Mouse (Mus musculus): ENCODE data around the gene Nnat. TPM values are rescaled to one million over a fixed set of nuclear protein-coding genes. Genes with fewer than 3 reads are reported as not detected.

Nnat gene
- 10 to 100 TPM; 11.3 to 14.3 TPM for total RNA-seq (2021)
- long read RNA-seq, experiment 1, partial matches to known transcripts: 0 of 7 reads
- long read RNA-seq, experiment 1, other reads (novel, unspliced or antisense): 4 of 7 reads
- long read RNA-seq, experiment 2, partial matches to known transcripts: 0 of 7 reads
- long read RNA-seq, experiment 2, other reads (novel, unspliced or antisense): 3 of 7 reads

DNA sequence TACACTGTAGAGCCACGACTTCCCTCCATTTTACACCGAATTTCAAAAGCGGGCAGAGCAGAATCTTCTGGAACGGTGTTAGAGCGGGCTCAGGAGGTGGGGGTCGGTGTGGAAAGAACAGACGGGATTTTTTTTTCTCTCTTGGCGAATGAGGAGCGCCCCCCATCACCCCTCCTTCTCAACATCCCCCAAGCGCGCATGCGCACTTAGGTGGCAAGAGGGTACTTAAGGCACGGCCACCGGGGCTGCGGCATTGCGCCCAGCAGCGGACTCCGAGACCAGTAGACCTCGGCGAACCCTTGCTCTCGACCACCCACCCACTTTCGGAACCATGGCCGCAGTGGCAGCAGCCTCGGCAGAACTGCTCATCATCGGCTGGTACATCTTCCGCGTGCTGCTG lies at the start of gene Nnat:
TSS of gene Nnat (plus strand) at position 221 of the 400 bp plus-strand sequence.
- no peak for DNase-seq

DNA sequence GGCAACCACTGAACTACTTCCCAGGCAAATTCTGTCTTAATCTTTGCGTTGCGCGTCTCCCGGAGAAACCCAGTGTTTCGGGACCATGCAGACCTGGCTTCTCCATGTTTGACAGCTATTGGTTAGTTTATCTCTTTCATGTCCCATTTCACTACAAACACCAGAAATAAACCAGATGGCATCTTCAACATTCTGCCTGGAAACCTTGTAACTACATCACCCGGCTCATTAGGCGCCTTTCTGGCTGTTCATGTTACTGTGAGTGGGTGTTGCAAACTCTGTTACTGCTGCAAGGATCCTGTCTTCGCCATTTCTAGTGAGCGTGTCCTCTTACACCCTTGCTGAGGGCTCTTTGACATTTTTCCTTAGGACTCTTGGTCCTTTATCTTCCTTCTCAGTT lies 47.0 kb upstream of the Nnat start:
- no peak for DNase-seq

DNA sequence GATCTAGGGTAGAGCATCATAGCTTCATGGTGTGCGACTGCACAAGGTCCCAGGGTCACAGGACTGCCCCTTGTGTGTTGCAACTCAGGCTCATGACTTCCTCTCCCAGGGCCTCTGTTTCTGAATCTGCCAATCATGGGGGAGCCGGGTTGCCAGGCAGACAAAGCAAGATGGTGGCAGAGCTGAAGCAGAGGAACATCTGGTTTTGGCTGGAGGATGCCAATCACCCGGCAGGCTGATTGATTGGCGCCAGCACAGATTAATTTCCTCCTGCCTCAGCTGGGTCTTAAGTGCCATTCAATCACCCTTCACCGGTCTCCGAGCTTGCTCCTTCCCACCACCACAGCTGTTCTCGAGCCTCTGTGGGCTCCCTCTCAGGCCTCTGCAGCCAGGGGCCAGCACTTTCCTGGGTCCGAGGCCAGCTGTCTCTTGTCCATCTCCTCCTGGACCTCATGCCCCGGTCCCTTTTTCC lies 46.1 kb upstream of the Nnat start:
- no peak for DNase-seq

DNA sequence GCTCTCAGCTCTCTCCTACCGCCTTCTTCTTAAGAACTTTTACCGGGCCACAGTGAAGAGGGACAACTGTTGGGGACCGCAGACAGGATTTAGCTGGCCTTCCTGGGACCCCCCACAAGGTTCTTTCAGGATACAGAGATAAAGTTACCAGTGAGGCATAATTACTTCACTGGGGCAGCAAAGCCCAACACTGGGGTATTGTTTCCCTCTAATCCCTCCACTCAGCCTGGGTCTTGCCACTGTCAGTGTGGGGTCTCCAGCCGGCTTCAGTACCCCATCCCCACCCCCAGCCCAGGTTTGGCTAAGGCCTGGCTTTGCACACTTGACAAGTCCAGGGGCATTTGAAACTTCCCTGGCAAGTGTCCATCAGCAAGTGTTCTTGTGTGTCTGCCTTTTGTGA lies 45.5 kb upstream of the Nnat start:
- DNase-seq: no peak

DNA sequence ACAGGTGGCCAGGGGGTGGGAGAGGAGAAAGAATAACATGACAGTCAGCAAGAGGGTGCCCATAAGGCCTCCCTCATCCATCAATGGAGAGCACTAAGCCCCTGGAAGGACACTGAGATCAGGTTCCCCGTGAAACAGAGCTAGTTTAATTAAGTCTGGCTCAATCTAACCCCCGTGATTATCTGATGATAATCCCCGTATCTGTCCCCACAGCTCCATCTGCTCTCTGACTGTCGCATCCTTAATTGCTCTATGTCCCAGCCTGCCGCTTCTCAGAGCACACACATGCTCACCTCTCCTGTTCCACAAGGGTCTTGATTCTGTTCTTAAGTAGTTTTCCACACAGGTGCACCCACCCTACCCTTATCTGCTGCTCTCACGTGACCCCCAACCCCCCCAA lies 42.4 kb upstream of the Nnat start:
- DNase-seq: no peak

DNA sequence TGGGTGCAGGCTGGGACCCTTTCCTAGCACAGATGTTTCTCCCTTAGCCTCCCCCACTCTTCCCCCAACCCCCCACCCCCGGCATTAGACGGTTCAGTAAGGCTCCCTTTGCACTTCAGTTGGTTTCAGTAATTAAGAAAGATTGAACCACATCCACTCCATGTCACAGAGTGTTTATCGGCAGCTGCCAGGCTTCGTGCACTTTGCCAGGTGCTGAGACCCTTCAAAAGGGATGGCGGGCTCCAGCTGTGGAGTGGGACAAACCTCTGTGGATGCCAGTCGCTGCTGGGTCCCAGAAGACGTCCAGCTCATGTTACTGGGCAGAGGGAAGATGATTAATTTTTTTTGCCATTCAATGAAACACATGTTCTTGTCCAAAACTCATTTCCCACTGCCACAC lies 41.4 kb upstream of the Nnat start:
- DNase-seq: no peak

DNA sequence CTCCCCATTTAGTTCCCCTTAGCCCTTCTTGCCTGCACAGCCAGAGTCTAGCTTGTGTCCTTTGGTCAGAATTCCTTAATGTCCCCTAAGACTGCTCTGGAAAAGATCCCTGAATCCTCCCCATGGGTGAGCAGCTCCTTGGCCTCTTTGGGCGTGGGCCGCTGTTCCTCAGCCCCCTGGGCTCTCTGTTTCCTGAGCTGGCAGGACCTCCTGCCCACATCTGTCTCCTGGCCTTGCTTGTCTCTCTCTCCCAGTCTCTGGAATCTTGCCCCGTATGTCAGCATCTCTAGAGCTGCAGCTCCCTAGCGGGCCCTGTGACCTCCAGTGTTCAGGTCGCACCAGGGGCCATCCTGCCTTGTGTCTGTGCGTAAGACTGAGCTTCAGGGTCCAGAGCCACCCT lies 40.4 kb upstream of the Nnat start:
- no peak for DNase-seq

DNA sequence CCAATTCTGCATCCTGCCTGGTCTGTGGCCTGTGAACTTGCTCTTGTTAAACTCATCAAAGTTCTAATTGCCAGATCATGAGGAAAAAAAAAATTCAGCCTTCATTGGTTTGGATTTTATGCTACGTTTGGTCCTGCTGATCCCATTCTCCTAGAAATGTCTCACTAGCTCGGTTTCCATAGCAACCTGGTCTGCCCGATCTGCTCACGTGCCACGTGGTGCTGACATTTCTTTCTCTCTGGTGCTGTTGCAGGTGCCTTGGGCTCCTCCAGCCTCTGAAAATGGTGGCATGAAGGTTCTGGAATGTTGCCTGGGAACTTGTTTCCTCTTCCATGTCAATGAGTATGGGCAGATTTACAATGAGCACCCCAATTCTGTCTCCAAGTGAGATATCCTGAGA lies 39.4 kb upstream of the Nnat start:
- DNase-seq: no peak

DNA sequence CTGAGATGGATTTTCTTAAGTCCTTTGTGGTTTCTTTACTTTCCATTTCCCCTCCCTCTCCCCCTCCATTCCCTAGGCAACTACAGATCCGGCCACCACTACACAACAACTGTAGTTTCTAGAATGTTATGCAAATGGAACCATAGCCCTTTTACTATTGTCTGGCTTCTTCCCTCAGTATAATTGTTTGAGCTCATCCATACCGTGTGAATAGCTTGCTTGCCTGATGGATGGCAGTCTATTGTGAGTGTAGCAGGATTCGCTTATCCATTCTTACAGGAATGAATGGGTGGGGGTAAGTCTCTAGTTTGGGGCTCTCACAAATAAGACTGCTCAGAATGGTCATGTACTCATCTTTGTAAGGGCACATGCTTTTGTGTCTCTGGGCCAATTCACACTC lies 37.3 kb upstream of the Nnat start:
- DNase-seq: no peak

DNA sequence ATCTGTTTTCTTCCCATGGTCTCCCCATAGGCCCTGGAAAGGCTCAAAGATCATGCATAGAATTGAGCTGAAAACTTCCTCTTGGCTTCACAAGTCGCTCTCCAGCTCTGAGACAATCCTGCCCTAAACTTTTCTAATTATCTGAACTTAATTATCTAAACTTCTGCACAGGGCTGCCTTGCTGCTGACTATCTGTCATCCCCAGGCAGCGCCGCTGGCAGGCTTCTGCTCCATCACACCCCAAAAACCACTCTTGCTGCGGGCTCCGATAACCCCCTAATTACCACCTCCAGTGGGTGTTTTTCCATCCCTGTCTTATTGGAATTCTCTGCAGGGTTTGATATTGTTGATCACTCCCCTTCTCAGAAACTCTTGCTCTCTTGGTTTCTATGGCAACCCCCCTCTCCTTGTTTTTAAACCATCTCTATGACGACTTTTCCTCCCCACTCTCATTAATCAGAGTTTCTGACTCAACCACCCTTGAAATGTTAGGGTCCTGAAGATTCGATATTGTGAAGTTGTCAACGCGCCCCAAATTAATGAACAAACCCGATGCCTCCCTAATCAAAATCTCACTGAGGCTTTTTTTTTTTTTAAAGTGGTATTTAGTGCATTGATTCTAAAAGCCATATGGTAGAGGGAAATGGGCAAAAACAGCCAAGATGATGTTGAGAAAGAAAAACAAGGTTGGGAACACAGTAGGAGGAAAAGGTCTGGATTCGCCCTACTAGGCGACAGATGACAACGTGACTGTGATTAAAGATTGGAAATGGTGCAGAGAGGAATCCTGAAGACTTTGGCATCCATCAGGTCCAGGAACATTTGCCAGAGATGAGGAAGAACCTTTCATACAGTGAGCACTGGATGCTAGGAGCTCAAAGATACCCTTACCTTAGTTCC lies 29.6 kb upstream of the Nnat start:
- no peak for DNase-seq

DNA sequence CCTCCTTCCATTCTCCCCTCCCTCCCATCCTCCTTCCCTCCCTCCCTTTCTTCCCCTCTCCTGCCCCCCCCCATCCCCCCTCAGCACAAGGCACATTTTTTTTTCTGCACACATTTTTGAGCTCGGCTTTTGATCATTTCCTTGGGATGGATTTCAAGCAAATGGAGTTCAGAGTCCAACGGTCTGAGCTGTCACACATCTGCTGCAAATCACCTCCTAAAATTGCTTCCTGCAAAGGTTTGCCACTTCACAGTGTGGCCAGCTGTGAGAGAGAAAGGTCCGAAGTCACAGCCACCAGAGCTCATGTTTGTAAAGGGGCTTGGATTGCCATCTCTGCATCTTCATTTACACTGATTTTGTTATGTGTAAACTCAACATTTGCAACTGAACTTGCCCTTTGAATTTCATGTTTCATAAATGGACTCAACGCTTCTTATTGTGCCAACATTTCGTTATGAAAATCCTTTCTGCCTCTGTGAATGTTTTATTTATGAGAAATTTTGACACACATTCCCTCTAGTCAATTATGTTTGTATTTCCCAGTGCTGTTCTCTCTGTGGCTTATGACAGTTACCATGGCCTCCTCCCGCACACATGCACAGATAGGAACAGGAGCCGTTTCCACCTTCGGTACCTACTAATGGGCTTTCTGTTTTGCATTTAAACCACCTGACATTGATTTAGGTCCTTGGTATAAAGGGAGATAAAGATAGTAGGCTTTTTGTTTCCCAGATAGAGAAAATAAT lies 28.0 kb upstream of the Nnat start:
- no peak for DNase-seq

DNA sequence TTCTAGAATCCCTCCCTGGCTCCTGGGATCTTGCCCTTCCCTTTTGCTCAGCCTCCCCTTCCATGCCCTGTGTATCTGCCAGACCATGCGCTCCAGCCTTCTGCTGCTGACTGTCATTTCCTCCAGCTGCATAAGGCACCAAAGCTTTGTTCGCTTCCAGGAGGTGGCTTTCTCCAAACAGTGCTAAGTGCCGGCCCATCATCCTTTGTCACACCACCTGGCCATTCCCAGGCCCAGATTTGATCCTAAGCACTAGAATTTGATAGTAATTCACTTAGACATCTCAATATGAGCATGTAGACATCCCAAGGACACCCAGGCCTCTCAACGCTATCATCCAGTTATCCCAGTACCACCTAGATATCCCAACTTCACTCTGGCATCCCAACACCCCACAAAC lies 25.7 kb upstream of the Nnat start:
- DNase-seq: no peak

DNA sequence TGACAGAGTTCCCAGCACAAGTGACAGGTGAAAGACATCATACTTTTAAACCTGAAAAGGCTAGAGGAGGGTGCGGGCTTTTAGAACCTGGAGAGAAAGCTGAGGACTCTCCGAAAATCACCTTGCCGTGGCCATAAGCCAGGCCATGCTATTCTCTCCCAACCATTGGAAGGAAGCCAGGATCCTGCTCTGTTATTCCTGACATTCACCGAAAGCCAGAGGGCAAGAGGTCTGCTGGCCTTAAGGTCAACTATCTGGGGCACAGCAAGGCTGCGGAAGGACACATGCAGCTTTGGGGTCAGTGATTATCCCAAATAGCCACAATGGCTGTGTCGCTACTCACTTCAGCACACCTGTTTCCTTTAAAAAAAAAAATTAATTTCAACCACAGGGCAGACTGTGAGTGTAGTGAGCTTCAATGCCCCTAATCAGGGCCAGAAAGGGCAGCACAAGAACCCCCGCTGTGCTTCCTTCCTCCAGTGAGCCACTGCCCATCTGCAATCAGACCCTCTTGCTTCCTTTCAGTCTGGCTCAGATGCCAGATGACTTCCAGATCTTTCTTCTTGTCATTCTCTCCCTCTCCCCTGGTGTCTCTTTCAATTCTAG lies 23.3 kb upstream of the Nnat start:
- DNase-seq: no peak

DNA sequence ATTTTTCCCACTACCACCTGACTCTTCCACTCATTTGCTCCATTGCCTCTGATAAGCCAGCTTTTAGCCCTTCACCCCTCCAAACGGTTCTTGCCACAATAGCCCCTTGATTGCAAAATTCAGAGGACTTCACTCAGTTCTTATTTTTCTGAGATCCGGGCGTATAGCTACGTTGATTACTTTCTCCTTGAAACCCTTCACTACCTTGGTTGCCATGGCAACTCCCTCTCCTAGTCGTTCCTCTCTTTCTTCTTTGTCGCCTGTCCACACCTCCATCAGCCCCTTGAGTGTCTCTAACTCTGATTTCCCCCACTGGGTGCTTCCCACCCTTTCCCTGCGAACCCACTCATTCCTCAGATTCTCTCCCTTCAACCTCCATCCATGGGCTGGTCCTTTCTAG lies 22.8 kb upstream of the Nnat start:
- DNase-seq: no peak

DNA sequence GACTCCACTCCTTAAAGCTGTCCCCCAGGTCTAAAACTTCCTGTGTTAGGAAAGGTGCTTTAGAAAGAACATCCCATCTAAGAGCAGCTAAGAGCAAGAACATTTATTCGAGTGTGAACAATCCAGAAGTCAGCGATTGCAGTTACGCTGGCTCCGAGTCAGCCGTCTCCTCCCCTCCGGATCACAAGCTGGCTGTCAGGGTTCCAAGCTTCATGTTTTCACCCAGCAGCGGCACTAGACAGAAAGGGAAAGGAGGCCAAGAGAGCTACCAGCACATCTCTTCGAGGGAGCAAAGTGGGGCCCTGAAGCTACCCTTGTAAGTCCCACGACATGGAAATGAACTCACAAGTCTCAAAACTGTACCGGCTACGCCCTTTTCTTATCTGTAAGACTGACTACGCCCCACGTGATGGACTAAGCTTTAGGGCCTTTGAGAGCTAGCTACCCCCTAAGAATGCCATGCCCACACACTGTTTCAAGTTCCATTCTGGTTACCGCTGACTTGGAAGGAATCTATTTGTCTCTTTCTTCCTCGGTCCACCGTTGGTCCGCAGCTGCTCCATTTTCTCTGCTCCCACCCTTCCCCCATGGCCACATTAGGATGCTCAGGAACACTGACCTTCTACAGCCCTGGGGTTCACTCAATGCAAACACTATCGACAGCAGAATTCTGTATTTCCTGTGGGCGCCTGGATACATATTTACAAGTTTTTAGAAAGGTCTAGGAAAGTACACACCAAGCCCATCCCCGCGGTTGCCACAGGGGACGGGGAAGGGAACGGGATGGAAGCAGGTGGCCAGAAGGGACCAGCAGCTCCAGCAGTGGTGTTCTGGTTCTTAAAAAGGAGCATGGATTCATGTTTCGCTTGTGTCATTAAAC lies 19.6 kb upstream of the Nnat start:
- peak; percentile 51 for DNase-seq

DNA sequence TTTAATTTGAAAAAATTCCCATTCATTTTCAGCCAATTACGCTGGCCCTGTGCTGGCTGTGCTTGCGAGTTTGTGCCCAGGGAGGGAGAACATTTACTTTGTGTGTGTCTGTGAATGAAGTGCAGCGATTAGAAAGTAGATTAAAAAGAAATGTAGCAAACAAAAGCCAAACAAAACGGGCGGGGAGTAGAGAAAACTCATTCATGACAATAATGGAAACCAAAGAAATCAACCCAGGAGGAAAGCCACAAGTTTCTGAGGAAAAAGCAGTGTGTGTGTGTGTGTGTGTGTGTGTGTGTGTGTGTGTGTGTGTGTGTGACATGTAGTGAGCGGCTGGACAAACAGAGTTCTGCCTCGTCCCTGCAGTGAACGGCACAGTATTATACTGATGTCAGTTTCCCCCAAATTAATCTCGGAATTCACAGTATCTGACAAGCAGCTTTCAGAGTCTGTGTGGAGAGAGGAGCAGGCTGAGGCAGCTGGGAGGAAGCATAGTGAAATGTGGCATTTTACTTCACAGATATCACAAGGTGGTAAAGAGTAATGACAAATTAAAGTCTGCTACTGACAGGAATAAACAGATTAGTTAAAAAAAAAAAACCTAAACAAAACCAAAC lies 18.8 kb upstream of the Nnat start:
- DNase-seq: no peak

DNA sequence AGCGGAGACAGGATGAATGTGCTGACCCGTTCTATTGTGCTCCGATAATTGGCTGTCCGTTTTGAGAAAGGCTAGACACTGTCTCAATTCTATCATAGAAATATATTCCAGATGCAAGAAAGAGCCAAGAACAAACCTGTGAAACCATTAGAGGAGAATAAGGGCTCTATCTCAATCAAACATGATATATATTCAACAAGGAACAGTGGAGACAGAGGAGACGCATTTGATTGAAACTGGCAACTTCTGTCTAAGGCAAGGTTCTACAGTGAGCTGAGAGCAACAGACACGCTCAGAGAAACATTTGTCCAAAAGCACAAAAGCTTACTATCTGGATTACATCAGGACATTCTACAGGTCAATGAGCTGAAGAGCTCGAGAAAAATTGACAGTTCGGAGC lies 18.2 kb upstream of the Nnat start:
- DNase-seq: no peak

DNA sequence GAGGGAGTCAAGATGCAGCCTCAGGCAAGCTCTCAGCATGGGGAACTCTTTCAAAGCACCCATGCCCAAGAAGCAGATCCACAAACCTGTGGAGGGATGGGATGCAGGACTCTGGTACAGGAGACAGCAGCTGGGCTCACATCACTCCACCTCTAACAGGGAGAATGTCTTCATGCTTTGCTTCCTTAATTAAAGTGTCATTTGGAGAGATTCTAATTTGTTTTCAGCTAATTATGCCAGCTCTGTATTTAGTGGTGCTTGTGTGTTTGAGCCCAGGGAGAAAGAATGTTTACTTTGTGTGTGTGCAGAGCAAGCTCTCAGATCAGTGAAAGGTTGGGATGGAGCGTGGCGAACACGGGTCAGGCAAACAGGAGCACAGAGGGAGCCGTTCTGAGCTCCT lies 17.5 kb upstream of the Nnat start:
- no peak for DNase-seq

DNA sequence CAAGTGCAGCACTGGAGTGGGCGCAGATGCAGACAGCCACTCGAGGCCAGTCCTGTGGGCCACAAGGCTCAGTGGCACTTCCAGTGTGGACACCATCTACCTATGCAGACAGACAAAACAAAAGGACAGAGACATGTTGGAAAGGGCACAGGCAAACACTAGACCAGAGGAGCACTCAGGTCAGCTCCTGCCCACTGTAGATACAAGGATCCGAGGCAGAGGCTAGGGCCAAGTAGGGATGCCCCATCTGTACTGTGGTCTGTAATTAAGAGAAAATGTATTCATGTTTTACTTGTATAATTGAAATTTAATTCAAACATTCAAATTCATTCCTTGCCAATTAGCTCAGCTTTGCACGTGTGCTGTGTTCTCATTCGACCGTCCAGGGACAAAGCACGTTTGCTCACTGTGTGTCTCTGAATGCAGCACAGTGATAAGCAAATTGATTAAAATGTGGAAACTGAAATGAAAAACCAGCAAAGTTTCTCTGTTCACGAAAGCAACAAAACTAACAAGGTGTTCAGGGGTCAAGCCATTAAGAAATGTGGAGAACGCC lies 15.5 kb upstream of the Nnat start:
- DNase-seq: no peak

DNA sequence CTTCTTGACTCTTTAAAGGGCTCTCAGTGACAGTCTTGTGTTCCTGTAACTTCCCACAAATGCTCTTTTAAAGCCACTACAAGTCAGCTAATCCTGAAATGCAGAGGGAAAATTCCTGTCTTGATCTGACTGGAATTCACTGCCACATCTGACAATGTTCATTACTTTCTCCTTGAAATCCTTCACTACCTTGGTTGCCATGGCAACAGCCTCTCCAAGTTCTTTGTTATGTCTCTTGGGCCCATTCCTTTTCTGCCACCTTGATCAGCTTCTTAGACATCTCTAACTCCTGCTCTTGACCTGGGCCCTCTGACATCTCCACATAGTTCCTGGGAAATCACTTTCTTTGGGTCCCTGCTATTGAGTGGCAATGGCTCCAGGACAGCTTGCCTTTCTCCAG lies 13.2 kb upstream of the Nnat start:
- DNase-seq: no peak

DNA sequence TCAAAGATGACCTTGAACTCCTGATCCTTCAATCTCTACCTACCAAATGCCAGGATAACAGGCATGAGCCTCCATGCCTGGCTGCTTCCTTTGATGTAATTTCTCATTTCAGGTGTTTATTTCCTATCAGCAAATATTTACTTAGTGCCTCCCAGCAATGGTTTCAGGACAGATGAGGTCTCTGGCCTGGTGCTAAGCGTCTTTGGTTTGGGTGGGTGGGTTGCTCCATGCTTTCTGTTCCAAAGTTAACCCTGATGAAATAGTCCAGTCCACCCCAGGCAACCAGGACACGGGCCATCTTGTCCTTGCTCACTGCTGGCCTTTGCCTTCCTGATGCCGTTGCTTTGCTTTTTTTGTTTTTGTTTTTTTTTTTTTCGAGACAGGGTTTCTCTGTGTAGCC lies 9.6 kb upstream of the Nnat start:
- no peak for DNase-seq

All from gastrocnemius, postnatal 10 days (tissue).